Mouse (Mus musculus): Measurements from ENCODE around the gene Tiam2. TPM values are rescaled to one million over a fixed set of nuclear protein-coding genes. Genes with fewer than 3 reads are reported as not detected.

Gene Tiam2
- polyA plus RNA-seq, 1 experiment from 2014 or later: 5.7 TPM

DNA sequence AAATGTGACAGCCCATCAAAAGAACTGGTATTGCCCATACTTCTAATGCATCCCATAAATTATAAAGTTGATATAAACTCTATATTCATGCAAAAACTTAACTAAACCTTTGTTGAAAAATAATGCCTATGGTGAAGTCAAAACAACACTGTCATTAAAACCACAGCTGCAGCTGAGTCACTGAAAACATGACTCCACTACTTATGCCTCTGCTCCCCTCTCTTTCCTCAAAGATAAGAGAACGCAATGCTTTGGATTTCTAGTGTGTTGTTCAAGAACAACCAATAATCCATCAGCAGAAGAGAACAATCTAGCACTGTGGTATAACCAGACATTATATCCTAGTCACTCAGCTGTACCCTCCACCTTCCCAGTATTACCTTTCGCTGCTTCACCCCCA lies 213.9 kb downstream of the Tiam2 start:
- ATAC-seq (replicated peaks; ENCODE audit: low FRiP score, low TSS enrichment, low read depth): no peak
- H3K4me2 ChIP-seq (ENCODE audit: low read length): no peak overlapping the region
- no peaks in the 10 kb centered on the region for H3K27me3 ChIP-seq (replicated peaks; ENCODE audit: control insufficient read depth, insufficient read depth, low read length)
- 92% methylated on average over 2 of the region's 2 CpGs for WGBS
- H3K9ac ChIP-seq (ENCODE audit: low read length): no peak overlapping the region
- H3K4me1 ChIP-seq (replicated peaks; ENCODE audit: control insufficient read depth, insufficient read depth, low read length): no peaks in the 10 kb centered on the region
- no peak overlapping the region for H3K4me3 ChIP-seq (ENCODE audit: low read depth, low read length)
- peaks cover 30% of the 10 kb centered on the region for H3K36me3 ChIP-seq (ENCODE audit: control insufficient read depth, insufficient read depth, low read length)
- H3K9me3 ChIP-seq (ENCODE audit: control insufficient read depth, low read length): no peaks in the 10 kb centered on the region
- no peak overlapping the region for H3K27ac ChIP-seq (ENCODE audit: low read depth)
- DNase-seq (ENCODE audit: low spot score): no peak

DNA sequence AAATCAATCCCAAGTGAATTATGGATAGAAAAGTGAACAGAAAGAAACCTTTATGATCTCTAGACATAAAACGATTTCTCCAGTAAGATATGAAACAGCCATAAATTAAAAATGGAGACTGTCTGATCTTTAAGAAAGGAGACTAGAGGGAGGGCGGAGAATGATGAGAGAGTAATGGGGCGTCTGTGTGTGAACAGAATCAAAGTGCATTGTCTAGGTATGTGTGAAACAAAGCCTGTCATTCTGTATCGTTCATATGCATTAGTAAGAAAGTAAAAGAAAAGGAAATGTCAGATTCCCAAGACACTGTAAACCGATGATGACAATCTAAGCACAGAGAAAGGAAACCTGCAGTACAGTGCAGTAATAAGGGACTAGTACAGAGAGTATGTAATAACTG lies 214.7 kb downstream of the Tiam2 start:
- H3K4me1 ChIP-seq (replicated peaks; ENCODE audit: control insufficient read depth, insufficient read depth, low read length): no peaks in the 10 kb centered on the region
- no peak overlapping the region for H3K9ac ChIP-seq (ENCODE audit: low read length)
- H3K4me3 ChIP-seq (ENCODE audit: low read depth, low read length): no peak overlapping the region
- H3K27ac ChIP-seq (ENCODE audit: low read depth): no peak overlapping the region
- no peaks in the 10 kb centered on the region for H3K27me3 ChIP-seq (replicated peaks; ENCODE audit: control insufficient read depth, insufficient read depth, low read length)
- 78% methylated on average over 5 of the region's 5 CpGs for WGBS
- peaks cover 25% of the 10 kb centered on the region for H3K36me3 ChIP-seq (ENCODE audit: control insufficient read depth, insufficient read depth, low read length)
- no peak for DNase-seq (ENCODE audit: low spot score)
- no peak for ATAC-seq (replicated peaks; ENCODE audit: low FRiP score, low TSS enrichment, low read depth)
- no peaks in the 10 kb centered on the region for H3K9me3 ChIP-seq (ENCODE audit: control insufficient read depth, low read length)
- H3K4me2 ChIP-seq (ENCODE audit: low read length): no peak overlapping the region

DNA sequence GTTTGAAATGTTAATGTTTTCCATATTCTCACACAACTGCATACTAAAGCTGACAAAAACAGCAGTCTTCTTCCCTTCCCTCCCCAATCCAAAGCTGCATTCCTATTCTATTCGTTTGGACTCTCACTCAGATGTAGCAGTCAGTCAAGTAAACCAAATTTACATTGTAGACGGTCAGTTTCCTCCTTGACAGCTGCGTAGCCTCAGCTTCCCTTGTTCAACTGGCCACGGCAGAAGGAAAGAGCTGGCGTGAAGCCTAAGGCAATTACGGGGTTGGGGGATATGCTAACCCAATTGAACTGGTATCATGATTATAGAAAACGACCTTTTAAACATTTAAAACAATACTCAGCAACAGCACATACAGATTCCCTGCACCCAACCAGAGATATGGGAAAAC lies 221.4 kb downstream of the Tiam2 start:
- H3K9me3 ChIP-seq (ENCODE audit: control insufficient read depth, low read length): no peaks in the 10 kb centered on the region
- no peak overlapping the region for H3K4me2 ChIP-seq (ENCODE audit: low read length)
- H3K27me3 ChIP-seq (replicated peaks; ENCODE audit: control insufficient read depth, insufficient read depth, low read length): no peaks in the 10 kb centered on the region
- WGBS: 62% methylated on average over 7 of the region's 7 CpGs
- H3K36me3 ChIP-seq (ENCODE audit: control insufficient read depth, insufficient read depth, low read length): peaks cover 8% of the 10 kb centered on the region; the same call in 1 of the 2 replicates
- H3K9ac ChIP-seq (ENCODE audit: low read length): no peak overlapping the region
- DNase-seq (ENCODE audit: low spot score) (no peak), ATAC-seq (replicated peaks; ENCODE audit: low FRiP score, low TSS enrichment, low read depth) (no peak)
- H3K27ac ChIP-seq (ENCODE audit: low read depth): no peak overlapping the region
- no peak overlapping the region for H3K4me3 ChIP-seq (ENCODE audit: low read depth, low read length)
- H3K4me1 ChIP-seq (replicated peaks; ENCODE audit: control insufficient read depth, insufficient read depth, low read length): no peaks in the 10 kb centered on the region

DNA sequence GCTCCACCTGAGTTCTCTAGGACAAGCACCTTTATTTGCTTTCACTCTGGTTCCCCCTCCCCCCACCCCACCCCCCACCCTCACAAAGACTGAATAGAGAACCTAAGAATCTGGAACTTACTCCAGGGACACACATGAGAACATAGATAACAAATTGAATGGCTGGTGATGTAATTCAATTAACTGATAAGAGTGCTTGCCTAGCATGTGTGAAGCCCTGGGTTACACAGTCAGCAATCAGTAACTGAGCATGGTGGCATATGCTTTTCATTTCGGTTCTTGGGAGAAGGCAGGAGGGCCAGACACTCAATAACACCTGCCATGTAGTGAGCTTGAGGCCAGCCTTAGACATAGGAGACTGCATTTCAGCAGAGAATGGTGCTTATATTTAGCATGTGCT lies 229.9 kb downstream of the Tiam2 start:
- Histone ChIP-seq H3K9ac (ENCODE audit: low read length) (no peak overlapping the region), H3K4me1 (replicated peaks; ENCODE audit: control insufficient read depth, insufficient read depth, low read length) (peaks cover 7% of the 10 kb centered on the region; the same call in 1 of the 2 replicates), H3K9me3 (ENCODE audit: control insufficient read depth, low read length) (no peaks in the 10 kb centered on the region), H3K36me3 (ENCODE audit: control insufficient read depth, insufficient read depth, low read length) (peaks cover 5% of the 10 kb centered on the region; the same call in 1 of the 2 replicates), H3K27ac (ENCODE audit: low read depth) (no peak overlapping the region), H3K4me2 (ENCODE audit: low read length) (peak overlapping the region; percentile 72), H3K4me3 (ENCODE audit: low read depth, low read length) (no peak overlapping the region), H3K27me3 (replicated peaks; ENCODE audit: control insufficient read depth, insufficient read depth, low read length) (no peaks in the 10 kb centered on the region)
- ATAC-seq (replicated peaks; ENCODE audit: low FRiP score, low TSS enrichment, low read depth) (no peak), DNase-seq (ENCODE audit: low spot score) (no peak)
- WGBS: 53% methylated on average over 1 of the region's 1 CpGs

DNA sequence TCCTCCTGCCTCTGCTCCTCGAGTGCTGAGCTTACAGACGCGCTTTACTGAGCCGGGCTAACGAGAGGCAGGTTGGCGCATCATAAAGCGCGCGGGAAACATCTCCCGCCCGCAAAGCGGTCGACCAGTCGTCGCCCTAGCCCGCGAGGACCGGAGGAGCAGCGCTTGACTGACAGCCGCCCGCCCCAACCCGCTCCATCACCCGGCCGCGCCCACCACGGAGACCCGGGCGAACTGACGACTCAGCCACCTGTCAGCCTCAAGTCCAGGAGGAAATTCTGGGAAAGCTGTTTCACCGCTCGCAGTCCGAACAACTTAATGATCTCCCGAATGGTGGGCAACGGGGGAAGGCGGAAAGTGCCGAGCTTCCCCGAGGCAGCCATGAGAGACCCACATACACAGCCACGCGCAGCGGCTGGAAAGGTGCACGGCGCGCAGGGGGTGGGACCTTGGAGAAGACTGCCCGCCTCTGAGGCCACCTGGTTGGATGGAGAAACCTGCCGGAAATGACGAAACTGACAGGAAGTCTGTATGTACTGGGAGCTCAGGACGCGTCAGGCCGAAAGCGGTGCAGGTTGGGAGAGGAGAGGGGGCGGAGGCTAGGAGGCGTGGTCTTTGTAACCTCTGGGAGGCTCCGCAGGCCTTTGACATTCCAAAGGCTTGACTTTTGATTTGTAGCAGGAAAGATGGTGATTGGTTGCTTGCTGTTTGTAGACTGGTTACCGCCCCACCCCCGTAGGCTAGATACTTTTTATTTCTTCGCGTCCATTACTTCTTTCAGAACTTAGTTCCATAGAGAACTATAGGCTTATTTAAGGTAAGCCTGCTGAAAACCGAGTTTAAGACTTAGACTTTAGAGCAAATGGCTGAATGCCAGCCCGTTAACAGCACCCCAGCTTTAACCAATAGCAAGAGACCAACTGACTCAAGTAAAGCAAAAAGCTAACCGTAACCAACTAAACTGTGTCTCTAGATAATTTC lies 231.2 kb downstream of the Tiam2 start, which contains the start of gene Tfb1m:
Gene Tfb1m (minus strand): TSS at position 451 of the 981 bp plus-strand sequence.
- WGBS: under 1% methylated on average over 60 of the region's 60 CpGs
- Histone ChIP-seq H3K4me1 (replicated peaks; ENCODE audit: control insufficient read depth, insufficient read depth, low read length) (peaks cover 7% of the 10 kb centered on the region; the same call in 1 of the 2 replicates), H3K36me3 (ENCODE audit: control insufficient read depth, insufficient read depth, low read length) (0 out of 2 replicates have a peak, but pooled peaks cover 5% of the 10 kb centered on the region), H3K4me3 (ENCODE audit: low read depth, low read length) (peak within 1 kb of the TSS; percentile 56), H3K9ac (ENCODE audit: low read length) (peak within 1 kb of the TSS; percentile 64), H3K27ac (ENCODE audit: low read depth) (peak within 1 kb of the TSS; percentile 87), H3K27me3 (replicated peaks; ENCODE audit: control insufficient read depth, insufficient read depth, low read length) (no peaks in the 10 kb centered on the region), H3K4me2 (ENCODE audit: low read length) (peak within 1 kb of the TSS; percentile 72), H3K9me3 (ENCODE audit: control insufficient read depth, low read length) (no peaks in the 10 kb centered on the region)
- ATAC-seq (replicated peaks; ENCODE audit: low FRiP score, low TSS enrichment, low read depth) (peak; percentile 99), DNase-seq (ENCODE audit: low spot score) (peak; percentile 99)

DNA sequence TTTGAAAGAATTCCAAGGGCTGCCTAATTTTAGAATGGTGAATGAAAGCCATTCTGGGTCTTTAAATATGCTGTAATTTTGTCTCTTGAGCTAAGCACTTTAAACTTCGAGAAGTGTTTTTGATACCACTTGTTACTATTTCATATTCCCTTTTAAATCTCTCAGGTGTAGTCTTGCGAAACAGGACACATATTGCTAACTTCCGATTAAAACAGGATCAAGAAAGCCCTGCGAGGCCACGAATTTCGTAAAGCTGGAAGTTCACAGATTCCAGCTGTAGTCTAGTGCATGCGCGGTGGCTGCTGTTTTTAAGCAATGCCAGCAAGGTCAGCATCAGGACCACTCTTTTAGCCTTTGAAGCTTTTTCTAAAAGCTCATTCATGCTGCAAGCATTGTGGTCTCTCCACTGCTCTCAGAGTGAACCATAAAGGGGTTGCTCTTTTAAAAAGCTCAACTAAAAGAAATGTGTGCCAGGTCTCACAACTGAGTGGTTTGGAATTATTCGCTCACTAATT lies 232.0 kb downstream of the Tiam2 start:
- H3K9me3 ChIP-seq (ENCODE audit: control insufficient read depth, low read length): no peaks in the 10 kb centered on the region

DNA sequence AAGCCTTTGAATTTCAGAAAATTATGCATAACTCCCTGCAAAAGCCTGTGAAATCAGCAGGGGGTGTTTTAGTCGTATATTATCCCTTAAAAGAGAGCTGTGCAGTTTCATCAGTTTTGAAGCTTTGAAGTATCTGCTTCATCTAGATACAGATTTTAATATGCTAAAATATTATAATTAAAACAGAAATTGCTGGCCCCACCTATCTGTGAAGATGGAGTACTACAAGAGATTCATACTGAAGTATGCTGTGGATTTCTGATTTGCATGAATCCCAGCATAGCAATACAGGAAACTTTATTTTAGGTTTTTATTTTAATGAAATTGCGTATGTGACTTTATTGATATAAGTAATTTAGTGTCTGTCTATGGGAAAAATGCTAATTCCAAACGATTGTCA lies 234.2 kb downstream of the Tiam2 start:
- Histone ChIP-seq H3K4me2 (ENCODE audit: low read length) (no peak overlapping the region), H3K4me1 (replicated peaks; ENCODE audit: control insufficient read depth, insufficient read depth, low read length) (peaks cover 7% of the 10 kb centered on the region; the same call in 1 of the 2 replicates), H3K4me3 (ENCODE audit: low read depth, low read length) (no peak overlapping the region), H3K27me3 (replicated peaks; ENCODE audit: control insufficient read depth, insufficient read depth, low read length) (no peaks in the 10 kb centered on the region), H3K36me3 (ENCODE audit: control insufficient read depth, insufficient read depth, low read length) (no peaks in the 10 kb centered on the region), H3K27ac (ENCODE audit: low read depth) (no peak overlapping the region), H3K9ac (ENCODE audit: low read length) (no peak overlapping the region), H3K9me3 (ENCODE audit: control insufficient read depth, low read length) (no peaks in the 10 kb centered on the region)
- WGBS: 79% methylated on average over 3 of the region's 3 CpGs
- ATAC-seq (replicated peaks; ENCODE audit: low FRiP score, low TSS enrichment, low read depth): no peak
- DNase-seq (ENCODE audit: low spot score): no peak

More for the DNA sequence above, 232.0 kb downstream of the Tiam2 start:
- H3K9ac ChIP-seq (ENCODE audit: low read length): no peak overlapping the region
- no peak for ATAC-seq (replicated peaks; ENCODE audit: low FRiP score, low TSS enrichment, low read depth)
- no peaks in the 10 kb centered on the region for H3K27me3 ChIP-seq (replicated peaks; ENCODE audit: control insufficient read depth, insufficient read depth, low read length)
- H3K27ac ChIP-seq (ENCODE audit: low read depth): peak overlapping the region; percentile 48; the same call in 1 of the 2 replicates
- 77% methylated on average over 9 of the region's 9 CpGs for WGBS
- H3K36me3 ChIP-seq (ENCODE audit: control insufficient read depth, insufficient read depth, low read length): 0 out of 2 replicates have a peak, but pooled peaks cover 5% of the 10 kb centered on the region
- no peak for DNase-seq (ENCODE audit: low spot score)
- peak overlapping the region; percentile 56 for H3K4me2 ChIP-seq (ENCODE audit: low read length)
- peaks cover 7% of the 10 kb centered on the region; the same call in 1 of the 2 replicates for H3K4me1 ChIP-seq (replicated peaks; ENCODE audit: control insufficient read depth, insufficient read depth, low read length)
- peak overlapping the region; percentile 56 for H3K4me3 ChIP-seq (ENCODE audit: low read depth, low read length)

DNA sequence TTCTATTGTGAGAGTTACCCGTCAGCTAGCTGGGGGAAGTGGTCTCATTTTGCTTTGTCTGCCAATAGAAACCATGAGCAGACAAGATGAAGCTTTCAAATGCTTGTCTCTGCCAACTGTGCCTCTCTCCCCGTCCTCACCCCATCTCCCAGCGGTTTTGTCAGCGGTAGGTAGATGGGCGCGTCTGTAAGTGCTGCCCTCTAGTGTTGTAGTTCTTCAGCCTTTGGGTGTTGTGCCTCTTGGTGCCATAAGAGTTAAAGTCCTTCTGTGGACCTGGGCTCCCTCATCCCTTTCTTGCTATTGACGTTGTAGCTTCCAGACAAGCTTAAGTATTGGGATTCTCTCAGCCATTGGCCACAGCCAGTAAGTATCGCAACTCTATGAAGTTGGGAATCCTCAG lies 236.0 kb downstream of the Tiam2 start:
- Histone ChIP-seq H3K4me3 (ENCODE audit: low read depth, low read length) (no peak overlapping the region), H3K27ac (ENCODE audit: low read depth) (no peak overlapping the region), H3K9me3 (ENCODE audit: control insufficient read depth, low read length) (no peaks in the 10 kb centered on the region), H3K9ac (ENCODE audit: low read length) (no peak overlapping the region), H3K4me1 (replicated peaks; ENCODE audit: control insufficient read depth, insufficient read depth, low read length) (no peaks in the 10 kb centered on the region), H3K36me3 (ENCODE audit: control insufficient read depth, insufficient read depth, low read length) (no peaks in the 10 kb centered on the region), H3K27me3 (replicated peaks; ENCODE audit: control insufficient read depth, insufficient read depth, low read length) (no peaks in the 10 kb centered on the region), H3K4me2 (ENCODE audit: low read length) (no peak overlapping the region)
- DNase-seq (ENCODE audit: low spot score): no peak
- ATAC-seq (replicated peaks; ENCODE audit: low FRiP score, low TSS enrichment, low read depth): no peak
- WGBS: 46% methylated on average over 8 of the region's 8 CpGs

All from intestine, embryonic 14.5 days (tissue).